Mouse (Mus musculus) lung, postnatal 0 days (tissue): Measurements from ENCODE around the gene Hivep2. TPM values are rescaled to one million over a fixed set of nuclear protein-coding genes. Genes with fewer than 3 reads are reported as not detected.

Experiments used
- ATAC-seq: fragments of 200-750 bp; cut with Nextera tagmentation; 2 replicates; pipeline ENCODE4 v1.8.0; 2017; ENCODE audit warnings: moderate library complexity
- DNase-seq: peaks from one replicate; pipeline ENCODE4 v3.0.0-alpha.2; 2016; ENCODE audit warnings: low spot score
- H3K27ac ChIP-seq: fragments of 300-500 bp; sonication (generic); 2 replicates; pipeline ENCODE4 v1.5.1; 2014; ENCODE audit warnings: antibody characterized with exemption, mild to moderate bottlenecking, low read length, mixed read lengths
- H3K27me3 ChIP-seq: fragments of 300-500 bp; sonication (generic); replicated peaks from 2 replicates; pipeline ENCODE4 v1.6.1; 2014; ENCODE audit warnings: low read length, mixed read lengths; ENCODE audit not compliant: insufficient read depth
- H3K36me3 ChIP-seq: fragments of 300-500 bp; sonication (generic); 2 replicates; pipeline ENCODE4 v1.6.1; 2014; ENCODE audit warnings: low read length, mixed read lengths; ENCODE audit not compliant: insufficient read depth
- H3K4me1 ChIP-seq: fragments of 300-500 bp; sonication (generic); 2 replicates; pipeline ENCODE4 v1.6.1; 2014; ENCODE audit warnings: antibody characterized with exemption, low read depth, low read length, mixed read lengths; ENCODE audit not compliant: insufficient read depth
- H3K4me2 ChIP-seq: fragments of 300-500 bp; sonication (generic); replicated peaks from 2 replicates; pipeline ENCODE4 v1.6.1; 2014; ENCODE audit warnings: low read depth, mild to moderate bottlenecking, low read length, moderate library complexity, mixed read lengths
- H3K4me3 ChIP-seq: fragments of 300-500 bp; sonication (generic); 2 replicates; pipeline ENCODE4 v1.5.1; 2014; ENCODE audit warnings: low read depth, low read length
- H3K9ac ChIP-seq: fragments of 300-500 bp; sonication (generic); replicated peaks from 2 replicates; pipeline ENCODE4 v1.6.1; 2014; ENCODE audit warnings: low read depth, mild to moderate bottlenecking
- H3K9me3 ChIP-seq: fragments of 300-500 bp; sonication (generic); 2 replicates; pipeline ENCODE4 v1.6.1; 2016; ENCODE audit warnings: low read length, mixed read lengths
- CTCF ChIP-seq: IDR thresholded peaks from 2 replicates; pipeline ENCODE4 v1.5.1; 2016; ENCODE audit warnings: antibody characterized with exemption, mild to moderate bottlenecking
- EP300 ChIP-seq: IDR thresholded peaks from 2 replicates; pipeline ENCODE4 v1.6.1; 2016; ENCODE audit warnings: antibody characterized with exemption, mild to moderate bottlenecking, control low read depth
- WGBS: fragments of 180-500 bp; shearing (Covaris S2); extraction: QIAGEN DNeasy Blood & Tissue Kit; methylation state at CpG from one replicate; pipeline ENCODE4 v1.1.7; 2014; 5-methylcytosine and 5-hydroxymethylcytosine counted together
- polyA plus RNA-seq: library from polyadenylated mRNA; unstranded; fragments of >200 nt; fragmentation: Nextera tagmentation; extraction: Ambion mirVana; gene quantifications from 2 replicates; pipeline ENCODE4 v1.2.1, GENCODE M21; 2015

Hivep2 gene
- polyA plus RNA-seq, 1 experiment from 2014 or later = 4.5 TPM

DNA sequence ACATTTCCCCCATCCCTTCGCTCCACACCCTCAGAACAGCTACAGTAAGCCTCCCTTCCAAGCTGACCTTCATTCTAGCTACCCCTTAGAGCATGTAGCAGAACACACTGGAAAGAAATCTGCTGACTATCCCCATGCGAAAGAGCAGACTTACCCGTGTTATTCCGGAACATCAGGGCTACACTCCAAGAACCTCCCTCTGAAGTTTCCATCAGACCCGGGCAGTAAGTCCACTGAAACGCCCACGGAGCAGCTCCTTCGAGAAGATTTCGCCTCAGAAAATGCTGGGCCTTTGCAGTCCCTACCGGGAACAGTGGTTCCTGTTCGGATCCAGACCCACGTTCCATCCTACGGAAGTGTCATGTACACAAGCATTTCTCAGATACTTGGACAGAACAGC is 165.4 kb downstream of the Hivep2 start:
- TF ChIP-seq EP300 (no peak), CTCF (no peak)
- Histone ChIP-seq H3K9me3 (no peaks in the 10 kb centered on the region), H3K9ac (no peak overlapping the region), H3K4me1 (no peaks in the 10 kb centered on the region), H3K4me3 (no peak overlapping the region), H3K27me3 (no peaks in the 10 kb centered on the region), H3K36me3 (peaks cover 10% of the 10 kb centered on the region), H3K27ac (no peak overlapping the region), H3K4me2 (no peak overlapping the region)
- 94% methylated on average over 13 of the region's 13 CpGs for WGBS
- no peak for DNase-seq
- ATAC-seq = no peak

DNA sequence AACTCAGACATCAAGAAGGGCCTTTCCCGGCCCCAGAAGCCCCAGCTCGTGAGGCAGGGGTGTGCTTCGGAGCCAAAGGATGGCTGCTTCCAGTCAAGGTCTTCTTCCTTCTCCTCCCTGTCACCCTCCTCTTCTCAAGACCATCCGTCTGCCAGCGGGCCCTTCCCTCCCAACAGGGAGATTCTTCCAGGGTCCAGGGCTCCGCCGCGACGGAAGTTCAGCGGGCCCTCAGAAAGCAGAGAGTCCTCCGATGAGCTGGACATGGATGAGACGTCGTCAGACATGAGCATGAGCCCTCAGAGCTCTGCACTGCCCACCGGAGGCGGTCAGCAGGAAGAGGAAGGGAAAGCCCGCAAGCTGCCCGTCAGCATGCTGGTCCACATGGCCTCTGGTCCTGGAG is 166.2 kb downstream of the Hivep2 start:
- Histone ChIP-seq H3K4me3 (no peak overlapping the region), H3K4me1 (no peaks in the 10 kb centered on the region), H3K9ac (no peak overlapping the region), H3K4me2 (no peak overlapping the region), H3K27ac (no peak overlapping the region), H3K27me3 (no peaks in the 10 kb centered on the region), H3K36me3 (peaks cover 10% of the 10 kb centered on the region), H3K9me3 (no peaks in the 10 kb centered on the region)
- DNase-seq (no peak), ATAC-seq (no peak)
- 87% methylated on average over 15 of the region's 17 CpGs for WGBS
- TF ChIP-seq CTCF = no peak
- TF ChIP-seq EP300 = no peak

GRCm38 (mm10) chr10:14132937-14133336 is 167.1 kb downstream of the Hivep2 start:
- H3K36me3 ChIP-seq = peaks cover 10% of the 10 kb centered on the region
- ATAC-seq (no peak), DNase-seq (no peak)
- no peak overlapping the region for H3K27ac ChIP-seq
- H3K4me1 ChIP-seq = no peaks in the 10 kb centered on the region
- no peaks in the 10 kb centered on the region for H3K9me3 ChIP-seq
- no peak overlapping the region for H3K4me2 ChIP-seq
- H3K9ac ChIP-seq = no peak overlapping the region
- no peaks in the 10 kb centered on the region for H3K27me3 ChIP-seq
- TF ChIP-seq CTCF (no peak), EP300 (no peak)
- H3K4me3 ChIP-seq = no peak overlapping the region

DNA sequence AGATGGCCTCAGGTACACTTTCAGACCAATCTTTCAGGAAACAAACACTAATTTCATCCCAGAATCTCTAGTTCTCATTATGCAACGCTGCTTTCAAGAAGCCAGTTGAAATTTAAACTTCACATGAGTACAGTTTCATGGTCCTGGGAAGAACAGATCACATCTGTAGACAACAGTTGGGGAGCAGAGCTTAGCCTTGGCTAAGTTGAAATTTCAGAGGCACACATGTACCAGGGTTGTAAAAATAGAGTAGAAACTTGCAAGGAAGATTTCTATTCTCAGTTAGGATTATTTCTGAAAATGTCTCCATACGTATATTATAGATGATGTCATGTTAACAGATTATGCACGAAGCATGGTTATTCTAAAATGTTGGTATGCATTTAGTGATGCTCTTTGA is 172.8 kb downstream of the Hivep2 start:
- TF ChIP-seq CTCF (no peak), EP300 (no peak)

GRCm38 (mm10) chr10:14144840-14145239 is 179.0 kb downstream of the Hivep2 start:
- H3K4me2 ChIP-seq = no peak overlapping the region
- no peak for TF ChIP-seq CTCF
- TF ChIP-seq EP300 = no peak
- no peak overlapping the region for H3K27ac ChIP-seq
- H3K36me3 ChIP-seq = 0 out of 2 replicates have a peak, but pooled peaks cover 5% of the 10 kb centered on the region
- H3K27me3 ChIP-seq = no peaks in the 10 kb centered on the region
- no peaks in the 10 kb centered on the region for H3K4me1 ChIP-seq
- no peak for DNase-seq
- ATAC-seq = no peak
- H3K9ac ChIP-seq = no peak overlapping the region
- no peak overlapping the region for H3K4me3 ChIP-seq
- WGBS = 74% methylated on average over 3 of the region's 3 CpGs
- no peaks in the 10 kb centered on the region for H3K9me3 ChIP-seq

More for the DNA sequence above, 172.8 kb downstream of the Hivep2 start:
- no peak overlapping the region for H3K4me3 ChIP-seq
- H3K4me2 ChIP-seq = no peak overlapping the region
- 90% methylated on average over 3 of the region's 3 CpGs for WGBS
- no peak overlapping the region for H3K9ac ChIP-seq
- no peak for ATAC-seq
- H3K9me3 ChIP-seq = no peaks in the 10 kb centered on the region
- no peaks in the 10 kb centered on the region for H3K27me3 ChIP-seq
- H3K27ac ChIP-seq = no peak overlapping the region
- H3K36me3 ChIP-seq = 0 out of 2 replicates have a peak, but pooled peaks cover 5% of the 10 kb centered on the region
- DNase-seq = no peak
- no peaks in the 10 kb centered on the region for H3K4me1 ChIP-seq

DNA sequence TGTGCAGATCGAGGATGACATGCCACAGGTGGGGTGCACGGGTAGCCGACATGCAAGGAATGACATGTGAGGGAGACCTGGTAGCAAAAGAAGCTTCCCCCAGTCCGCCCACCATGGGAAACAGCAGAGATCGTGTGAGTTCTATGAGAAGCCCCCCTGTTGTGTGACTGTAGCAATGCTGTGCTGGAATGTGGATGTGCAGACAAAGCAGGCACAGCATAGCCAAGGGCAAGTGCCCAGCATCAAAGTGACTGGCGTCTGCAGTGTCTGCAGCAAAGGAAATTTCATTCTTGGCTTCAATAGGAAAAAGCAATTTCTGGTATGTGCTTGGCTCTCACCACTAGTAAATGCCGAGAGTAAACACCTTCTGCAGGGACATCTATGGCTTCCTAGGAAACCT is 199.0 kb downstream of the Hivep2 start:
- no peaks in the 10 kb centered on the region for H3K27me3 ChIP-seq
- H3K4me3 ChIP-seq = no peak overlapping the region
- no peak for TF ChIP-seq CTCF
- TF ChIP-seq EP300 = no peak
- no peaks in the 10 kb centered on the region for H3K9me3 ChIP-seq
- no peaks in the 10 kb centered on the region for H3K36me3 ChIP-seq
- no peak overlapping the region for H3K4me2 ChIP-seq
- DNase-seq (no peak), ATAC-seq (no peak)
- no peak overlapping the region for H3K9ac ChIP-seq
- H3K27ac ChIP-seq = no peak overlapping the region
- 59% methylated on average over 7 of the region's 7 CpGs for WGBS
- no peaks in the 10 kb centered on the region for H3K4me1 ChIP-seq
